Mouse (Mus musculus) testis, adult 2 months (tissue): Measurements from ENCODE around the gene Gcnt4.

Source experiments
- CTCF ChIP-seq: fragments of 200-500 bp; IDR thresholded peaks from 2 replicates; pipeline ENCODE4 v1.5.1; 2012; ENCODE audit warnings: low read depth, mild to moderate bottlenecking, inconsistent platforms, low read length, moderate library complexity; ENCODE audit not compliant: control insufficient read depth, insufficient read depth, insufficient replicate concordance
- POLR2A ChIP-seq: fragments of 200-500 bp; IDR thresholded peaks from 2 replicates; pipeline ENCODE4 v1.6.1; 2012; ENCODE audit warnings: low read depth, mild to moderate bottlenecking, inconsistent platforms, low read length, moderate library complexity; ENCODE audit not compliant: control insufficient read depth

DNA sequence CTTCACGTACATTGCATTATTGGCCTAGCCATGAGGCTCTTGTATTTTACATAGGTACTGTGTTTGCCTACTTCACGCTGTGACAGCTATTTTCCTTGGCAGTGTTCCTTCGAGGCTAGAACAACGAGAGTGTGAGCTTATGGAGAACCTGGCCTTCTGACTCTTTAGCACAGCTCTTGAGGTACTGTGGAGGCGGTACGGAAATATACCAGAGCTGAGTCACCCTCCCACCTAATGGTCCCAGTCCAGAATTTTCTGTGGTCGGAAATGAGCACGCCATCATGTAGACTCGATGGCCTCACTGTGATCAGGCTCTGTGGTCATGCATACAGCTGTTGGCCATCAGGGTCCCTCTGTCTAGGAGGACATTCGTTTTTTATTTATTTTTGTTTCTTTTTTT, 15.2 kb downstream of the Gcnt4 start:
- no peak for TF ChIP-seq POLR2A
- TF ChIP-seq CTCF = no peak
